Mouse (Mus musculus): ENCODE data around the gene Rnase13.
"Not testable (repeated sequence)": the region's sequence is repeated elsewhere in the genome, so short reads cannot be mapped to it uniquely, and the experiment has no call there.

Rnase13 gene

GRCm38 (mm10) chr14:51922571-51922865 lies at the start of gene Rnase13:
Rnase13 (minus strand) TSS chr14:51922773.
- DNase-seq (ENCODE audit: low read depth, low spot score), result no peak

GRCm38 (mm10) chr14:51967400-51967799 lies 44.8 kb upstream of the Rnase13 start:
- DNase-seq (ENCODE audit: low read depth, low spot score), result no peak

- DNase-seq (ENCODE audit: low read depth, low spot score), result no peak
Measured at GRCm38 (mm10) chr14:51960316-51960715, 37.7 kb upstream of the Rnase13 start.

GRCm38 (mm10) chr14:51943336-51943735 lies 20.8 kb upstream of the Rnase13 start:
- DNase-seq (ENCODE audit: low read depth, low spot score), result no peak

GRCm38 (mm10) chr14:51942236-51942635 lies 19.7 kb upstream of the Rnase13 start:
- DNase-seq (ENCODE audit: low read depth, low spot score), result no peak

GRCm38 (mm10) chr14:51941577-51941976 lies 19.0 kb upstream of the Rnase13 start:
- DNase-seq (ENCODE audit: low read depth, low spot score), result no peak

GRCm38 (mm10) chr14:51940944-51941560 lies 18.5 kb upstream of the Rnase13 start:
- DNase-seq (ENCODE audit: low read depth, low spot score), result no peak

- no peak for DNase-seq (ENCODE audit: low read depth, low spot score)
Measured at GRCm38 (mm10) chr14:51939005-51939404, 16.4 kb upstream of the Rnase13 start.

- DNase-seq (ENCODE audit: low read depth, low spot score), result no peak
Measured at GRCm38 (mm10) chr14:51932092-51933020, 9.8 kb upstream of the Rnase13 start.

- no peak for DNase-seq (ENCODE audit: low read depth, low spot score)
Measured at GRCm38 (mm10) chr14:51930824-51931223, 8.3 kb upstream of the Rnase13 start.

GRCm38 (mm10) chr14:51929968-51930367 lies 7.4 kb upstream of the Rnase13 start:
- no peak for DNase-seq (ENCODE audit: low read depth, low spot score)

- DNase-seq (ENCODE audit: low read depth, low spot score), result no peak
Measured at GRCm38 (mm10) chr14:51929309-51929943, 6.9 kb upstream of the Rnase13 start.

- not testable (repeated sequence) for DNase-seq (ENCODE audit: low read depth, low spot score)
Measured at GRCm38 (mm10) chr14:51926930-51927329, 4.4 kb upstream of the Rnase13 start.

- no peak for DNase-seq (ENCODE audit: low read depth, low spot score)
Measured at GRCm38 (mm10) chr14:51923492-51923891, 919 bp upstream of the Rnase13 start.

GRCm38 (mm10) chr14:51922910-51923309 lies 337 bp upstream of the Rnase13 start:
- DNase-seq (ENCODE audit: low read depth, low spot score), result no peak

- no peak for DNase-seq (ENCODE audit: low read depth, low spot score)
Measured at GRCm38 (mm10) chr14:51921759-51922570, 608 bp downstream of the Rnase13 start.

- no peak for DNase-seq (ENCODE audit: low read depth, low spot score)
Measured at GRCm38 (mm10) chr14:51918966-51919365, 3.6 kb downstream of the Rnase13 start.

- no peak for DNase-seq (ENCODE audit: low read depth, low spot score)
Measured at GRCm38 (mm10) chr14:51918125-51918524, 4.4 kb downstream of the Rnase13 start, which contains the start of gene Tppp2. Tppp2 (plus strand) TSS chr14:51918425.

- DNase-seq (ENCODE audit: low read depth, low spot score), result no peak
Measured at GRCm38 (mm10) chr14:51916539-51916938, 6.0 kb downstream of the Rnase13 start.

- no peak for DNase-seq (ENCODE audit: low read depth, low spot score)
Measured at GRCm38 (mm10) chr14:51915030-51915429, 7.5 kb downstream of the Rnase13 start.

- DNase-seq (ENCODE audit: low read depth, low spot score), result no peak
Measured at GRCm38 (mm10) chr14:51913960-51914762, 8.4 kb downstream of the Rnase13 start, which contains the start of gene Ndrg2. Ndrg2 (minus strand) TSS chr14:51914158.

Measured in c-Kit-negative CD71-positive TER-119-positive erythroid progenitor cells, embryonic 14.5 days (primary cell).